Mouse (Mus musculus) lung, embryonic 16.5 days (tissue): ENCODE measurements around the gene Cldn22. TPM values are rescaled to one million over a fixed set of nuclear protein-coding genes. Genes with fewer than 3 reads are reported as not detected.

ENCODE experiments used
- ATAC-seq: fragments of 200-750 bp; cut with Nextera tagmentation; 2 replicates; pipeline ENCODE4 v1.8.0; 2017; ENCODE audit warnings: low read depth, mild to moderate bottlenecking, moderate library complexity
- H3K27ac ChIP-seq: fragments of 300-500 bp; sonication (generic); 2 replicates; pipeline ENCODE4 v1.5.1; 2014; ENCODE audit warnings: mild to moderate bottlenecking, control low read depth, low read length
- H3K27me3 ChIP-seq: fragments of 300-500 bp; sonication (generic); 2 replicates; pipeline ENCODE4 v1.6.1; 2014; ENCODE audit warnings: low read depth, low read length, mixed read lengths; ENCODE audit not compliant: control insufficient read depth, insufficient read depth
- H3K36me3 ChIP-seq: fragments of 300-500 bp; sonication (generic); 2 replicates; pipeline ENCODE4 v1.6.1; 2014; ENCODE audit warnings: low read length; ENCODE audit not compliant: control insufficient read depth, insufficient read depth
- H3K4me1 ChIP-seq: fragments of 300-500 bp; sonication (generic); replicated peaks from 2 replicates; pipeline ENCODE4 v1.6.1; 2014; ENCODE audit warnings: low read length, mixed read lengths; ENCODE audit not compliant: control insufficient read depth, insufficient read depth
- H3K4me2 ChIP-seq: fragments of 300-500 bp; sonication (generic); 2 replicates; pipeline ENCODE4 v1.6.1; 2014; ENCODE audit warnings: low read depth, low read length, control low read depth
- H3K4me3 ChIP-seq: fragments of 300-500 bp; sonication (generic); 2 replicates; pipeline ENCODE4 v1.5.1; 2014; ENCODE audit warnings: mild to moderate bottlenecking, low read length, control low read depth
- H3K9ac ChIP-seq: fragments of 300-500 bp; sonication (generic); 2 replicates; pipeline ENCODE4 v1.6.1; 2014; ENCODE audit warnings: low read length, control low read depth
- H3K9me3 ChIP-seq: fragments of 300-500 bp; sonication (generic); 2 replicates; pipeline ENCODE4 v1.6.1; 2016; ENCODE audit warnings: low read length; ENCODE audit not compliant: control insufficient read depth
- WGBS: fragments of 180-500 bp; shearing (Covaris S2); extraction: QIAGEN DNeasy Blood & Tissue Kit; methylation state at CpG from one replicate; pipeline ENCODE4 v1.1.7; 2014; 5-methylcytosine and 5-hydroxymethylcytosine counted together
- polyA plus RNA-seq: library from polyadenylated mRNA; unstranded; fragments of >200 nt; fragmentation: Nextera tagmentation; extraction: Ambion mirVana; gene quantifications from 2 replicates; pipeline ENCODE4 v1.2.1, GENCODE M21; 2015

Cldn22 gene
- polyA plus RNA-seq, 1 experiment from 2014 or later, result not detected

GRCm38 (mm10) chr8:47874497-47875178, 50.4 kb downstream of the Cldn22 start:
- peaks cover 5% of the 10 kb centered on the region for H3K36me3 ChIP-seq
- H3K27me3 ChIP-seq, result no peaks in the 10 kb centered on the region
- no peak overlapping the region for H3K4me2 ChIP-seq
- H3K9ac ChIP-seq, result no peak overlapping the region
- H3K27ac ChIP-seq, result no peak overlapping the region
- no peak overlapping the region for H3K4me3 ChIP-seq
- 38% methylated on average over 13 of the region's 13 CpGs for WGBS
- H3K4me1 ChIP-seq, result no peaks in the 10 kb centered on the region
- ATAC-seq, result no peak
- H3K9me3 ChIP-seq, result no peaks in the 10 kb centered on the region

Other genes starting within 250 kb of the Cldn22 start
- gene Ing2, start 148.9 kb upstream of the Cldn22 start, polyA plus RNA-seq, result 10.9 and 11.8 TPM in 2 replicates
- gene Cdkn2aip, start 110.5 kb upstream of the Cldn22 start, polyA plus RNA-seq, result 23.4 and 26.1 TPM in 2 replicates
- gene Cldn24, start 2.3 kb upstream of the Cldn22 start, polyA plus RNA-seq, result not detected in 2 replicates
- 12.6 and 12.9 TPM in 2 replicates for gene Wwc2, start 166.4 kb downstream of the Cldn22 start, polyA plus RNA-seq